11 mouse cellular contexts compared by ENCODE assay signal in genomic region chr13:111204580-111205285, GRCm38 (mm10). TPM values are rescaled to one million over a fixed set of nuclear protein-coding genes. Genes with fewer than 3 reads are reported as not detected.
DNase-seq lines count a peak whose midpoint lies in the region; ATAC-seq lines count a peak whose summit lies in the region.
"Had no signal": no experiment of that assay in that cellular context is flagged by ENCODE, and none has a peak within 500 bp of the region (broad histone marks: within the 10 kb centered on the region; RNA-seq: fewer than 3 reads in every experiment).

No protein-coding gene starts in this region.

- H3K36me3 ChIP-seq in midbrain, embryonic 14.5 days (ENCODE audit: control insufficient read depth, insufficient read depth, low read length): no peaks in the 10 kb centered on the region
- no peaks in the 10 kb centered on the region for H3K36me3 ChIP-seq in midbrain, embryonic 10.5 days
- H3K36me3 ChIP-seq: liver, embryonic 13.5 days had no signal

- no peak overlapping the region for H3K4me3 ChIP-seq in midbrain, embryonic 14.5 days (replicated peaks; ENCODE audit: low read depth, low read length)
- H3K4me3 ChIP-seq in midbrain, embryonic 10.5 days: no peak overlapping the region
- H3K4me3 ChIP-seq: liver, embryonic 13.5 days had no signal

- H3K4me2 ChIP-seq in midbrain, embryonic 14.5 days (ENCODE audit: low read length): no peak overlapping the region
- H3K4me2 ChIP-seq: liver, embryonic 13.5 days had no signal

- no peak overlapping the region for H3K9ac ChIP-seq in midbrain, embryonic 14.5 days (replicated peaks; ENCODE audit: low read length)
- H3K9ac ChIP-seq: liver, embryonic 13.5 days had no signal

- H3K4me1 ChIP-seq in midbrain, embryonic 14.5 days (ENCODE audit: control insufficient read depth, insufficient read depth, low read length): no peaks in the 10 kb centered on the region
- H3K4me1 ChIP-seq in midbrain, embryonic 10.5 days: no peaks in the 10 kb centered on the region
- H3K4me1 ChIP-seq: liver, embryonic 13.5 days had no signal

- no peaks in the 10 kb centered on the region for H3K27me3 ChIP-seq in midbrain, embryonic 14.5 days (ENCODE audit: control insufficient read depth, insufficient read depth, low read length)
- H3K27me3 ChIP-seq in midbrain, embryonic 10.5 days (ENCODE audit: low read depth, poor library complexity, severe bottlenecking): no peaks in the 10 kb centered on the region
- H3K27me3 ChIP-seq: liver, embryonic 13.5 days had no signal

- DNase-seq in adrenal gland, adult 2 months: peak; percentile 10
- DNase-seq in adrenal gland, adult 18-20 months (ENCODE audit: low spot score in 2 of 2): no peak
- DNase-seq in midbrain, embryonic 14.5 days: peak; percentile 35
- no peak for DNase-seq in midbrain, embryonic 10.5 days (ENCODE audit: low spot score)
- DNase-seq in gastrocnemius, postnatal 10 days: peak; percentile 21
- DNase-seq in right cerebral cortex, postnatal 25 days: peak; percentile 35
- DNase-seq in thymus, postnatal 0 days (ENCODE audit: low spot score): no peak
- no peak for DNase-seq in B cell, adult 2 months
- DNase-seq: liver, embryonic 13.5 days had no signal

- no peaks in the 10 kb centered on the region for H3K9me3 ChIP-seq in midbrain, embryonic 14.5 days (ENCODE audit: control insufficient read depth, low read length)
- H3K9me3 ChIP-seq in midbrain, embryonic 10.5 days (replicated peaks): no peaks in the 10 kb centered on the region
- H3K9me3 ChIP-seq: liver, embryonic 13.5 days had no signal

- H3K27ac ChIP-seq in midbrain, embryonic 14.5 days (replicated peaks; ENCODE audit: low read depth, low read length): no peak overlapping the region
- no peak overlapping the region for H3K27ac ChIP-seq in midbrain, embryonic 10.5 days (replicated peaks)
- H3K27ac ChIP-seq: liver, embryonic 13.5 days had no signal

- no peak for ATAC-seq in midbrain, embryonic 14.5 days (ENCODE audit: low FRiP score, low TSS enrichment)

- WGBS in midbrain, embryonic 14.5 days: 80% methylated on average over 11 of the region's 11 CpGs
- 85% methylated on average over 11 of the region's 11 CpGs for WGBS in midbrain, embryonic 10.5 days

RNA-seq across cellular contexts. Expression of gene Actbl2, which starts 50.1 kb away (rescaled TPM):
- total RNA-seq in adrenal gland, adult 2 months (2021): not detected
- polyA plus RNA-seq in adrenal gland, adult 2 months (2012; rRNA removed): not detected in 2 replicates
- total RNA-seq in adrenal gland, adult 18-20 months (2021): under 1 TPM in 1 of 2 experiments, not detected in 1; 0.16 TPM
- polyA plus RNA-seq in midbrain, embryonic 14.5 days (2014; fragmentation: Nextera tagmentation; extraction: Ambion mirVana): not detected in 2 replicates
- polyA plus RNA-seq in midbrain, embryonic 10.5 days (2016; fragmentation: Nextera tagmentation; extraction: Ambion mirVana): 0.05 TPM in 1 of 2 replicates, not detected in the other
- total RNA-seq in gastrocnemius, postnatal 10 days (2021): not detected
- polyA plus RNA-seq in thymus, postnatal 0 days (2015; fragmentation: Nextera tagmentation; extraction: Ambion mirVana): not detected in 2 replicates
- polyA plus RNA-seq: embryonic facial prominence, embryonic 11.5 days; liver, embryonic 13.5 days; neural tube, embryonic 11.5 days had no signal

Comparison
In these comparisons a context has a peak if more than half of its experiments do, and no peak if none do; other contexts are left out.
1. DNase-seq: peak in adrenal gland, adult 2 months (single experiment), midbrain, embryonic 14.5 days (single experiment), gastrocnemius, postnatal 10 days (single experiment) and right cerebral cortex, postnatal 25 days (single experiment); none in adrenal gland, adult 18-20 months (0 of 2), midbrain, embryonic 10.5 days (single experiment), thymus, postnatal 0 days (single experiment) and B cell, adult 2 months (0 of 2).